Mouse (Mus musculus): ENCODE data around the gene Vps4a.

Gene Vps4a

DNA sequence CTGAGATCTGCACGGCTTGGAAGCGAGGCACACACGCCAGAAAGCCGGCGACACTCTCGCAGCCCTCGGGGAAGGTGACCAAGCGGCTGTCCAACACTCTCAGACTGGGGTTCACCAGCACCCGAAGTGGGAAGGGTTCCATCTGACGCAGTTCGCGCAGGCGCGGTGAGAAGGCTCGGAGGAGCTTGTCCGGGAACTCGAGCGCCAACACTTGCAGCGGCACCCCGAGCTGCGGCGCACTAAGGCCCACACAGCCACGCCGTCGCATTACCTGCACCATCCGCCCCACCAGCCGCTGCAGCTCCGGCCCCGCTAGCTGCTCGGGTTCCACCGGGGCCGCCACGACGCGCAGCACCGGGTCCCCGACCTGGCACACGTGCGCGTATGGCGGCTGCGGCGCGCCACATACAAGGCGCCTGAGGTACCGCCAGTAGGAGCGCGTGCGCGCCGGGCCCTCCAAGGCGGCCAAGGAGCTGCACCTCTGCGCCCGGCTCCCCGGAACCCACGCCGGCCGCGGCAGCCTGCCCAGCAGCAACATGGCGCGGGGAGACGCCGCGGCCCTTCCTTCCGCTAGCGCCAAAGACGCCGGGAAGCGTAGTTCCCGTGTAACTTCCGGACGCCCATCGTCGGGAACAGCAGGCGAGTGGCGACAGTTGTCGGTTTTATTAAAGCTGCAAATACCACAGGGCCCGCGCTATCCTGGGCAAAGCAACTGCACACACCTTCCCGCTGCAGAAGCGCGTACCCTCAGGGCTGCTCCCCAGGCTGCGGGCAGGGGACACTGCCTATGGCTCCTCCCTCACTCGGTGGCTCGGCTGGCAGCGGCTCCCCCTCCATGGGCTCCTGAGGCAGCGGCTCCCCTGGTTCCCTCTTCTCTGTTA is 17.3 kb downstream of the Vps4a start, which contains the start of gene Pdf:
Pdf (minus strand) TSS at position 554 of the 881 bp plus-strand sequence.
- in situ Hi-C loops (cut with MboI, MseI): loop anchor here (10.0 kb wide), 1 partner anchor 814 kb away; no protein-coding TSS in a partner anchor

GRCm38 (mm10) chr8:107049480-107049879 is 18.5 kb downstream of the Vps4a start:
- in situ Hi-C loops (cut with MboI, MseI): loop anchor here (10.0 kb wide), 1 partner anchor 815 kb away; no protein-coding TSS in a partner anchor

DNA sequence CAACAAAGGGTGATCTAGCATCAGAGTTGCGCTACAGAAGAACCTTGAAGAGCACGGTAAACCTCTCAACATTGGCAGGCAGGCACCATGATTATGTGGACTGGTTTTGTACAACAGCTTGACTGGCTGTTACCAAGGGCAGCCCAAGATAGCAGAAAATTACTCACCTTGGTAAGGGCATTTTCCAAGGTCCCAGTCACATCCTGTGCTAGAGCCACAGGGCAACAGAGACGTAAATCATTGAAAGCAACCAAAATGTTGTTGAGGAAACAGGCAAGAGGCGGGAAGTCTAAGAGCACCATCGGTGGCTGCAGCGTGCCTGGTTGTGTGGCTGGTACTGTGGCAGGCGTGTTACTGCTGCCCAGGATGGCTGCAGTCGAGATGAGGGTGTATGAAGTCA is 21.0 kb downstream of the Vps4a start:
- in situ Hi-C loops (cut with MboI, MseI): loop anchor here (5.0 kb wide), 1 partner anchor 45 kb away; the partner anchor contains the start of gene Terf2

- in situ Hi-C loops (cut with MboI, MseI): no loop called here
These were observed 25.3 kb downstream of the Vps4a start, which contains the start of the genes Cog8 and Nip7 for GRCm38 (mm10) chr8:107056076-107056972. Cog8 (minus strand) TSS chr8:107056689. Nip7 (plus strand) TSS chr8:107056877.

- in situ Hi-C loops (cut with MboI, MseI): no loop called here
These were observed 25.9 kb downstream of the Vps4a start for GRCm38 (mm10) chr8:107056973-107057369.

DNA sequence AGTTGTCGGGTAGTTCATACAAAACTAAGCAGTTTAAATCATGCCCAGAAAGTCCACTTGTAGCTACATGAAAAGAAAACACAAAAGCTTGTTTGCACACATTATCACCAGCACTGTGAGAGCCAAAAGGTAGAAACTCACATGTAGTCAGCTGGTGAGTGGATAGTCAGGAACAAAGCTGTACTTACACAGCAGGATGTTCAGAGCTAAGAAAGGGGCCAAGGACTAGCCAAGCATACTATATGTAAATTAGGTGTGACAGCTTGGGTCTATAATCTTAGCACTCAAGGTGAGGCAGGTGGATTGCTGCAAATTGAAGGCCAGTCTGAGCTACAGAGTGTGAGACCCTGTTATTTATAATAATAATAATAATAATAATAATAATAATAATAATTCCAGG is 31.6 kb downstream of the Vps4a start:
- in situ Hi-C loops (cut with MboI, MseI): no loop called here

GRCm38 (mm10) chr8:107065511-107066496 is 34.8 kb downstream of the Vps4a start, which contains the start of gene Tmed6:
Tmed6 (minus strand) TSS chr8:107065644.
- in situ Hi-C loops (cut with MboI, MseI): no loop called here

DNA sequence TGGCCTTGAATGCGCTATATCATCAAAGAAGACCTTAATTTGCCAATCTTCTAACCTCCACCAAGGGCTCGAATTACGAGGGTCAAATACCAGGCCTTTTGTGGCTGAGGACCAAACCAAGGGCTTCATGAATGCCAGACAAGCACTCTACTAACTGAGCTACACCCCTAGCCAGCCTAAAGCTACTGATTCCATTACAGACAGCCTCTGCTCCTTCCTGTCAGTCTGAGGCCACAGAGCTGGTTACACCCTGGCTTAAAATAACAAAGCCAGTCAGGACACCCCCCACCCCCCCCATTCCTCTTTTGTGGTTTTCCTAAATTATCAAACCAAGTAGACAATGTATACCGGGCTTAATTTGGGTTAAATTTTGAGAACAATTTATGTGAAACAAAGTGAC is 42.7 kb downstream of the Vps4a start:
- in situ Hi-C loops (cut with MboI, MseI): no loop called here

GRCm38 (mm10) chr8:107074128-107074527 is 43.1 kb downstream of the Vps4a start:
- in situ Hi-C loops (cut with MboI, MseI): no loop called here

GRCm38 (mm10) chr8:107076239-107076888 is 45.3 kb downstream of the Vps4a start:
- in situ Hi-C loops (cut with MboI, MseI): no loop called here

GRCm38 (mm10) chr8:107085358-107085757 is 54.3 kb downstream of the Vps4a start:
- in situ Hi-C loops (cut with MboI, MseI): no loop called here

GRCm38 (mm10) chr8:107086018-107086417 is 55.0 kb downstream of the Vps4a start:
- in situ Hi-C loops (cut with MboI, MseI): no loop called here

DNA sequence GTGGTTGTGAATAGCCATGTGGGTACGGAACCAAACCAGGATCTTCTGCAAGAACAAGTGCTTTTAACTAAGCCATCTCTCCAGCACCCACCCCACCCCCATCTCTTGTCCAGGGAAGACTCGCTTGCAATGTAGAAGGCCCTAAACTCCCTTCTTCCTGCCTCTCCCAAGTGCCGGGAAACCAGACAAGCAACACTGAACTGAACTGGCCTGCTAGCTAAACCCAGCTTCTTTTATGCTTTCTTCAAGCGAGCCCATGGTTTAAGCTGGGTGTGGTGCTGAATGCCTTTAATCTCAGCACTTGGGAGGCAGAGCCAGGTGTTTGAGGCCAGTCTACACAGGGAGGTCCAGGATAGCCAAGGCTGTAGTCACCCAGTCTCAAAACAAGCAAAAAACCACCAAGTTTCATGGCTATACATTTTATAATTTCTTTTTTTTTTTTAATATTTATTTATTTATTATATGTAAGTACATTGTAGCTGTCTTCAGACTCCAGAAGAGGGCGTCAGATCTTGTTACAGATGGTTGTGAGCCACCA is 57.6 kb downstream of the Vps4a start:
- in situ Hi-C loops (cut with MboI, MseI): no loop called here

GRCm38 (mm10) chr8:107090531-107090930 is 59.5 kb downstream of the Vps4a start:
- in situ Hi-C loops (cut with MboI, MseI): no loop called here
